Mouse (Mus musculus) embryonic facial prominence, embryonic 15.5 days (tissue): ENCODE measurements at regions not wholly inside any gene's neighbourhood (a gene's known extent, or its start where the extent isn't known, plus 50 kb on each side); places are given as distances from the start of the nearest gene placed in this dataset.

Experiments
- ATAC-seq: fragments of 200-750 bp; cut with Nextera tagmentation; 2 replicates; pipeline ENCODE4 v1.8.0; 2017; ENCODE audit warnings: low read depth, moderate TSS enrichment; ENCODE audit not compliant: insufficient number of reproducible peaks, low FRiP score, low TSS enrichment
- H3K27ac ChIP-seq: fragments of 300-500 bp; sonication (generic); replicated peaks from 2 replicates; pipeline ENCODE4 v1.5.1; 2015; ENCODE audit warnings: mild to moderate bottlenecking, inconsistent platforms
- H3K27me3 ChIP-seq: fragments of 300-500 bp; sonication (generic); 2 replicates; pipeline ENCODE4 v1.6.1; 2015; ENCODE audit warnings: inconsistent platforms
- H3K36me3 ChIP-seq: fragments of 300-500 bp; sonication (generic); 2 replicates; pipeline ENCODE4 v1.6.1; 2015; ENCODE audit warnings: mild to moderate bottlenecking, inconsistent platforms
- H3K4me1 ChIP-seq: fragments of 300-500 bp; sonication (generic); 2 replicates; pipeline ENCODE4 v1.6.1; 2015; ENCODE audit warnings: inconsistent platforms
- H3K4me2 ChIP-seq: fragments of 300-500 bp; sonication (generic); replicated peaks from 2 replicates; pipeline ENCODE4 v1.6.1; 2015; ENCODE audit warnings: mild to moderate bottlenecking, inconsistent platforms
- H3K4me3 ChIP-seq: fragments of 300-500 bp; sonication (generic); replicated peaks from 2 replicates; pipeline ENCODE4 v1.5.1; 2015; ENCODE audit warnings: mild to moderate bottlenecking, inconsistent platforms
- H3K9ac ChIP-seq: fragments of 300-500 bp; sonication (generic); 2 replicates; pipeline ENCODE4 v1.6.1; 2015; ENCODE audit warnings: inconsistent platforms
- H3K9me3 ChIP-seq: fragments of 300-500 bp; sonication (generic); replicated peaks from 2 replicates; pipeline ENCODE4 v1.6.1; 2016; ENCODE audit warnings: inconsistent platforms
- WGBS: fragments of 180-500 bp; shearing (Covaris S2); methylation state at CpG from one replicate; pipeline ENCODE4 v1.1.7; 2015; 5-methylcytosine and 5-hydroxymethylcytosine counted together

DNA sequence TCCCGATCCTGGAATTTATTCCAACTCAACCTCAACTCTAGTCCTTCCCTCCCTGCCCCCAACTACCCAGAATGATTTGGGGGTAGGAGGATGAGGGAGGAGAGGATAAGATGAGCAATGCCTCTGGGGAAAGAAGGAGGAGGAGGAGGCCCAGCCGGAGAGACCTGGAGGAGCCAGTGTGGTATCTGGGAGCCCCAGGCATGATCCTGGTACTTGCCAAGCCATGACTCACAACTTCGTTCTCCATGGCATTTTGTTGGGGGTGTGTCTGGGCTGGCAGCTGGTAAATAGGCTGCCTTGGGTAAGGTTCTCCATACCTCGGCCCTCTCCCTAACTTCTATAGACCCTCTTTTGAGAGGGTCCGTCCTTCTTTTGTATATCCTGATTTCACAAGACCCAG is 81.2 kb upstream of the Hoxc13 start:
- no peaks in the 10 kb centered on the region for H3K4me1 ChIP-seq
- H3K27ac ChIP-seq: no peak overlapping the region
- no peaks in the 10 kb centered on the region for H3K9me3 ChIP-seq
- H3K4me2 ChIP-seq: no peak overlapping the region
- H3K36me3 ChIP-seq: no peaks in the 10 kb centered on the region
- H3K27me3 ChIP-seq: 0 out of 2 replicates have a peak, but pooled peaks cover 9% of the 10 kb centered on the region
- no peak overlapping the region for H3K9ac ChIP-seq
- ATAC-seq: no peak
- H3K4me3 ChIP-seq: no peak overlapping the region
- WGBS: 67% methylated on average over 5 of the region's 5 CpGs

DNA sequence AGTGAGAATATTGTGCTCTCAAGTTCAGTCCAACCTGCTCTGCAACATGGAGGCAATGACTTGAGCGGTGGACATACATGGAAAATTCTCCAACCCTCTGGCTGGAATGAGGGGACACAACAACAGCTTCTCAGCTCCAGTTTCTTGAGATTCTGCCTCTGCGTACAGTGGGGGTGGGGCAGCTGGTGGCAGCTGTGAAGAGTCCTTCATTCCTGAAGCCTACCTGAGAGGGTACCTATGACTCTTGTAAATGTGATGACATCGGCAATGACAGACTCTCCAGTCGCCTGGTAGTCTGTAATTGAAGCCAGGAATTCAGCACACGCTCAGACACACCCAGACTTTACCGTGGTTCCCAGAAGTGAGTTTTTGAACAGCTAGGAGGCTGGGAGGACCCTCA is 58.5 kb upstream of the Hoxc13 start:
- whole genome bisulfite sequencing: 44% methylated on average over 6 of the region's 6 CpGs
- H3K9me3 ChIP-seq: no peaks in the 10 kb centered on the region
- H3K4me1 ChIP-seq: no peaks in the 10 kb centered on the region
- H3K27me3 ChIP-seq: no peaks in the 10 kb centered on the region
- no peak overlapping the region for H3K27ac ChIP-seq
- no peak for ATAC-seq
- no peak overlapping the region for H3K4me3 ChIP-seq
- H3K36me3 ChIP-seq: no peaks in the 10 kb centered on the region
- H3K4me2 ChIP-seq: no peak overlapping the region
- H3K9ac ChIP-seq: no peak overlapping the region

- H3K4me1 ChIP-seq: no peaks in the 10 kb centered on the region
- H3K9ac ChIP-seq: no peak overlapping the region
- no peak overlapping the region for H3K4me3 ChIP-seq
- no peak for ATAC-seq
- WGBS: 79% methylated on average over 3 of the region's 3 CpGs
- no peaks in the 10 kb centered on the region for H3K27me3 ChIP-seq
- H3K36me3 ChIP-seq: no peaks in the 10 kb centered on the region
- H3K9me3 ChIP-seq: no peaks in the 10 kb centered on the region
- H3K4me2 ChIP-seq: no peak overlapping the region
- H3K27ac ChIP-seq: no peak overlapping the region
These were observed 54.1 kb upstream of the Hoxc13 start for GRCm38 (mm10) chr15:102866788-102867187.
